Mouse (Mus musculus) stomach, embryonic 15.5 days (tissue): Measurements from ENCODE around the gene Fkrp. TPM values are rescaled to one million over a fixed set of nuclear protein-coding genes. Genes with fewer than 3 reads are reported as not detected.

ENCODE experiments used
- ATAC-seq: fragments of 200-750 bp; cut with Nextera tagmentation; 2 replicates; pipeline ENCODE4 v1.8.0; 2017; ENCODE audit warnings: low read depth, moderate number of reproducible peaks, moderate TSS enrichment; ENCODE audit not compliant: insufficient read depth, low FRiP score
- H3K27ac ChIP-seq: fragments of 300-500 bp; sonication (generic); 2 replicates; pipeline ENCODE4 v1.5.1; 2015; ENCODE audit warnings: mild to moderate bottlenecking, inconsistent platforms
- H3K27me3 ChIP-seq: fragments of 300-500 bp; sonication (generic); replicated peaks from 2 replicates; pipeline ENCODE4 v1.6.1; 2015; ENCODE audit warnings: inconsistent platforms
- H3K36me3 ChIP-seq: fragments of 300-500 bp; sonication (generic); 2 replicates; pipeline ENCODE4 v1.6.1; 2015; ENCODE audit warnings: inconsistent platforms
- H3K4me1 ChIP-seq: fragments of 300-500 bp; sonication (generic); 2 replicates; pipeline ENCODE4 v1.6.1; 2015; ENCODE audit warnings: inconsistent platforms
- H3K4me2 ChIP-seq: fragments of 300-500 bp; sonication (generic); 2 replicates; pipeline ENCODE4 v1.6.1; 2015; ENCODE audit warnings: mild to moderate bottlenecking, inconsistent platforms
- H3K4me3 ChIP-seq: fragments of 300-500 bp; sonication (generic); replicated peaks from 2 replicates; pipeline ENCODE4 v1.5.1; 2015; ENCODE audit warnings: inconsistent platforms
- H3K9ac ChIP-seq: fragments of 300-500 bp; sonication (generic); 2 replicates; pipeline ENCODE4 v1.6.1; 2015; ENCODE audit warnings: inconsistent platforms
- H3K9me3 ChIP-seq: fragments of 300-500 bp; sonication (generic); 2 replicates; pipeline ENCODE4 v1.6.1; 2016; ENCODE audit warnings: inconsistent platforms
- WGBS: fragments of 180-500 bp; shearing (Covaris S2); methylation state at CpG from one replicate; pipeline ENCODE4 v1.1.7; 2015; 5-methylcytosine and 5-hydroxymethylcytosine counted together
- polyA plus RNA-seq: library from polyadenylated mRNA; unstranded; fragments of >200 nt; fragmentation: Nextera tagmentation; extraction: Ambion mirVana; gene quantifications from 2 replicates; pipeline ENCODE4 v1.2.1, GENCODE M21; 2015

The Fkrp gene
- polyA plus RNA-seq, 1 experiment from 2014 or later, result 28.4 TPM

- Histone ChIP-seq H3K36me3 (peaks cover 12% of the 10 kb centered on the region), H3K4me2 (peak overlapping the region; percentile 92), H3K4me3 (peak overlapping the region; percentile 59), H3K9ac (peak overlapping the region; percentile 29), H3K9me3 (no peaks in the 10 kb centered on the region), H3K4me1 (peaks cover 25% of the 10 kb centered on the region), H3K27ac (peak overlapping the region; percentile 63), H3K27me3 (no peaks in the 10 kb centered on the region)
- ATAC-seq, result no peak
- 41% methylated on average over 17 of the region's 17 CpGs for whole genome bisulfite sequencing
Observed at GRCm38 (mm10) chr7:16783758-16784415, 32.6 kb downstream of the Fkrp start.

GRCm38 (mm10) chr7:16783224-16783688 is 33.3 kb downstream of the Fkrp start:
- Histone ChIP-seq H3K27ac (peak overlapping the region; percentile 63; the same call in 1 of the 2 replicates), H3K9ac (peak overlapping the region; percentile 29), H3K36me3 (peaks cover 11% of the 10 kb centered on the region), H3K27me3 (no peaks in the 10 kb centered on the region), H3K4me1 (peaks cover 25% of the 10 kb centered on the region), H3K4me2 (peak overlapping the region; percentile 92), H3K9me3 (no peaks in the 10 kb centered on the region), H3K4me3 (peak overlapping the region; percentile 59)
- 29% methylated on average over 10 of the region's 10 CpGs for WGBS
- ATAC-seq, result peak; percentile 63; the same call in 1 of the 2 replicates

- Histone ChIP-seq H3K27ac (no peak overlapping the region), H3K9ac (peak overlapping the region; percentile 66), H3K27me3 (no peaks in the 10 kb centered on the region), H3K4me2 (peak overlapping the region; percentile 92), H3K36me3 (peaks cover 6% of the 10 kb centered on the region), H3K4me1 (peaks cover 25% of the 10 kb centered on the region), H3K9me3 (no peaks in the 10 kb centered on the region), H3K4me3 (peak overlapping the region; percentile 59)
- 8% methylated on average over 11 of the region's 11 CpGs for WGBS
- no peak for ATAC-seq
Observed at GRCm38 (mm10) chr7:16782555-16783125, 33.9 kb downstream of the Fkrp start.

GRCm38 (mm10) chr7:16781816-16782554 is 34.5 kb downstream of the Fkrp start:
- ATAC-seq, result no peak
- H3K4me1 ChIP-seq, result peaks cover 25% of the 10 kb centered on the region
- H3K4me2 ChIP-seq, result peak overlapping the region; percentile 92
- no peaks in the 10 kb centered on the region for H3K27me3 ChIP-seq
- H3K36me3 ChIP-seq, result peaks cover 4% of the 10 kb centered on the region; the same call in 1 of the 2 replicates
- no peaks in the 10 kb centered on the region for H3K9me3 ChIP-seq
- WGBS, result 0% methylated on average over 60 of the region's 60 CpGs
- H3K9ac ChIP-seq, result peak overlapping the region; percentile 66
- peak overlapping the region; percentile 60; the same call in 1 of the 2 replicates for H3K27ac ChIP-seq
- peak overlapping the region; percentile 59 for H3K4me3 ChIP-seq

- peak overlapping the region; percentile 66 for H3K9ac ChIP-seq
- H3K4me2 ChIP-seq, result peak overlapping the region; percentile 92
- H3K27me3 ChIP-seq, result no peaks in the 10 kb centered on the region
- H3K36me3 ChIP-seq, result no peaks in the 10 kb centered on the region
- H3K27ac ChIP-seq, result peak overlapping the region; percentile 60
- no peak for ATAC-seq
- no peaks in the 10 kb centered on the region for H3K9me3 ChIP-seq
- peaks cover 25% of the 10 kb centered on the region for H3K4me1 ChIP-seq
- H3K4me3 ChIP-seq, result peak overlapping the region; percentile 59
- under 1% methylated on average over 10 of the region's 10 CpGs for WGBS
Observed at GRCm38 (mm10) chr7:16781555-16781815, 35.0 kb downstream of the Fkrp start.

GRCm38 (mm10) chr7:16780825-16781554 is 35.5 kb downstream of the Fkrp start, which contains the start of gene Slc1a5:
Gene Slc1a5 (plus strand): TSS chr7:16781340.
- Histone ChIP-seq H3K4me1 (peaks cover 25% of the 10 kb centered on the region), H3K36me3 (no peaks in the 10 kb centered on the region), H3K9me3 (no peaks in the 10 kb centered on the region), H3K4me2 (peak within 1 kb of the TSS; percentile 92), H3K27me3 (no peaks in the 10 kb centered on the region), H3K9ac (peak within 1 kb of the TSS; percentile 66), H3K4me3 (peak within 1 kb of the TSS; percentile 59), H3K27ac (peak within 1 kb of the TSS; percentile 60)
- WGBS, result 4% methylated on average over 34 of the region's 34 CpGs
- ATAC-seq, result peak; percentile 82

- no peaks in the 10 kb centered on the region for H3K36me3 ChIP-seq
- H3K4me2 ChIP-seq, result no peak overlapping the region
- no peak for ATAC-seq
- H3K4me3 ChIP-seq, result no peak overlapping the region
- no peak overlapping the region; the same call in 1 of the 2 replicates for H3K27ac ChIP-seq
- no peaks in the 10 kb centered on the region for H3K9me3 ChIP-seq
- peaks cover 25% of the 10 kb centered on the region for H3K4me1 ChIP-seq
- 64% methylated on average over 5 of the region's 5 CpGs for WGBS
- H3K9ac ChIP-seq, result no peak overlapping the region
- H3K27me3 ChIP-seq, result no peaks in the 10 kb centered on the region
Observed at GRCm38 (mm10) chr7:16780076-16780475, 36.5 kb downstream of the Fkrp start.

GRCm38 (mm10) chr7:16775888-16776287 is 40.6 kb downstream of the Fkrp start:
- no peak for ATAC-seq
- peaks cover 4% of the 10 kb centered on the region for H3K4me1 ChIP-seq

GRCm38 (mm10) chr7:16766443-16766842 is 50.1 kb downstream of the Fkrp start:
- Histone ChIP-seq H3K36me3 (no peaks in the 10 kb centered on the region), H3K27me3 (no peaks in the 10 kb centered on the region), H3K9ac (no peak overlapping the region), H3K4me3 (no peak overlapping the region), H3K9me3 (no peaks in the 10 kb centered on the region), H3K4me1 (peaks cover 4% of the 10 kb centered on the region; the same call in 1 of the 2 replicates), H3K27ac (no peak overlapping the region), H3K4me2 (no peak overlapping the region)
- WGBS, result 49% methylated on average over 2 of the region's 2 CpGs
- ATAC-seq, result no peak

More at GRCm38 (mm10) chr7:16775888-16776287, 40.6 kb downstream of the Fkrp start:
- no peaks in the 10 kb centered on the region for H3K36me3 ChIP-seq
- H3K27me3 ChIP-seq, result no peaks in the 10 kb centered on the region
- H3K27ac ChIP-seq, result no peak overlapping the region
- no peaks in the 10 kb centered on the region for H3K9me3 ChIP-seq
- H3K9ac ChIP-seq, result no peak overlapping the region
- no peak overlapping the region for H3K4me3 ChIP-seq
- H3K4me2 ChIP-seq, result no peak overlapping the region
- 53% methylated on average over 5 of the region's 5 CpGs for WGBS

GRCm38 (mm10) chr7:16763463-16764218 is 52.9 kb downstream of the Fkrp start:
- Histone ChIP-seq H3K4me3 (no peak overlapping the region), H3K27me3 (no peaks in the 10 kb centered on the region), H3K36me3 (no peaks in the 10 kb centered on the region), H3K4me1 (peaks cover 9% of the 10 kb centered on the region), H3K9ac (no peak overlapping the region; the same call in 1 of the 2 replicates), H3K9me3 (no peaks in the 10 kb centered on the region), H3K4me2 (no peak overlapping the region), H3K27ac (no peak overlapping the region)
- WGBS, result 82% methylated on average over 7 of the region's 7 CpGs
- ATAC-seq, result no peak

- Histone ChIP-seq H3K36me3 (no peaks in the 10 kb centered on the region), H3K9ac (no peak overlapping the region), H3K4me2 (no peak overlapping the region), H3K4me3 (no peak overlapping the region), H3K4me1 (peaks cover 9% of the 10 kb centered on the region), H3K9me3 (no peaks in the 10 kb centered on the region), H3K27me3 (no peaks in the 10 kb centered on the region), H3K27ac (peak overlapping the region; percentile 65; the same call in 1 of the 2 replicates)
- WGBS, result 41% methylated on average over 5 of the region's 5 CpGs
- ATAC-seq, result no peak
Observed at GRCm38 (mm10) chr7:16761630-16762029, 54.9 kb downstream of the Fkrp start.
